Mouse (Mus musculus) megakaryocyte, embryonic 14.5 days (primary cell): ENCODE results near the gene Dip2b. TPM values are rescaled to one million over a fixed set of nuclear protein-coding genes. Genes with fewer than 3 reads are reported as not detected.
A peak's percentile ranks its signal among the peaks of the same experiment; 100 is the strongest.

ENCODE experiments used
- H3K27me3 ChIP-seq: replicated peaks from 2 replicates; pipeline ENCODE3; 2012; ENCODE audit warnings: inconsistent platforms
- H3K36me3 ChIP-seq: replicated peaks from 2 replicates; pipeline ENCODE3; 2012; ENCODE audit warnings: low read length, inconsistent platforms, mixed read lengths
- H3K4me1 ChIP-seq: 2 replicates; pipeline ENCODE4 v1.6.1; 2012; ENCODE audit warnings: inconsistent platforms
- H3K4me3 ChIP-seq: replicated peaks from 2 replicates; pipeline ENCODE3; 2012; ENCODE audit warnings: moderate library complexity, mild to moderate bottlenecking, inconsistent platforms
- H3K9me3 ChIP-seq: 2 replicates; pipeline ENCODE4 v1.6.1; 2012; ENCODE audit warnings: inconsistent platforms
- FLI1 ChIP-seq: IDR thresholded peaks from 2 replicates; pipeline ENCODE4 v1.6.1; 2012; ENCODE audit warnings: low read length, inconsistent platforms, mixed read lengths
- GATA1 ChIP-seq: IDR thresholded peaks from 3 replicates; pipeline ENCODE4 v1.6.1; 2012; ENCODE audit warnings: mixed read lengths, low read length, inconsistent platforms, borderline replicate concordance
- polyA plus RNA-seq: library from polyadenylated mRNA; stranded (reverse); fragments of >175 nt; gene quantifications from 2 replicates; pipeline ENCODE4 v1.2.3, GENCODE M21; 2012; ENCODE audit warnings: low replicate concordance; ENCODE audit not compliant: insufficient read depth

Gene Dip2b
- polyA plus RNA-seq, 1 experiment, result 0.46 TPM

GRCm38 (mm10) chr15:100028133-100028532, 10.3 kb upstream of the Dip2b start:
- TF ChIP-seq GATA1, result no peak
- TF ChIP-seq FLI1, result no peak
- Histone ChIP-seq H3K4me1 (peaks cover 13% of the 10 kb centered on the region), H3K27me3 (peaks cover 13% of the 10 kb centered on the region), H3K36me3 (no peaks in the 10 kb centered on the region), H3K9me3 (no peaks in the 10 kb centered on the region), H3K4me3 (no peak overlapping the region)

- no peak for TF ChIP-seq GATA1
- TF ChIP-seq FLI1, result no peak
- H3K4me1 ChIP-seq, result peaks cover 12% of the 10 kb centered on the region
- no peaks in the 10 kb centered on the region for H3K9me3 ChIP-seq
- peaks cover 12% of the 10 kb centered on the region for H3K27me3 ChIP-seq
- no peak overlapping the region for H3K4me3 ChIP-seq
- H3K36me3 ChIP-seq, result no peaks in the 10 kb centered on the region
These were observed 9.0 kb upstream of the Dip2b start for GRCm38 (mm10) chr15:100029497-100029896.

- H3K36me3 ChIP-seq, result no peaks in the 10 kb centered on the region
- no peak overlapping the region for H3K4me3 ChIP-seq
- TF ChIP-seq FLI1 (no peak), GATA1 (no peak)
- H3K4me1 ChIP-seq, result peaks cover 12% of the 10 kb centered on the region
- H3K9me3 ChIP-seq, result no peaks in the 10 kb centered on the region
- H3K27me3 ChIP-seq, result peaks cover 14% of the 10 kb centered on the region
These were observed 8.6 kb upstream of the Dip2b start for GRCm38 (mm10) chr15:100029900-100030299.

- Histone ChIP-seq H3K4me1 (peaks cover 6% of the 10 kb centered on the region), H3K4me3 (no peak overlapping the region), H3K9me3 (no peaks in the 10 kb centered on the region), H3K36me3 (no peaks in the 10 kb centered on the region), H3K27me3 (peaks cover 10% of the 10 kb centered on the region)
- no peak for TF ChIP-seq GATA1
- no peak for TF ChIP-seq FLI1
These were observed 5.9 kb upstream of the Dip2b start for GRCm38 (mm10) chr15:100032546-100032945.

GRCm38 (mm10) chr15:100039001-100039701, 687 bp downstream of the Dip2b start:
- no peaks in the 10 kb centered on the region for H3K36me3 ChIP-seq
- H3K4me3 ChIP-seq, result peak overlapping the region; percentile 92
- H3K4me1 ChIP-seq, result peaks cover 34% of the 10 kb centered on the region
- H3K27me3 ChIP-seq, result peaks cover 10% of the 10 kb centered on the region
- H3K9me3 ChIP-seq, result no peaks in the 10 kb centered on the region
- no peak for TF ChIP-seq FLI1
- TF ChIP-seq GATA1, result no peak

- Histone ChIP-seq H3K27me3 (peaks cover 7% of the 10 kb centered on the region), H3K9me3 (no peaks in the 10 kb centered on the region), H3K4me3 (peak overlapping the region; percentile 77), H3K4me1 (peaks cover 44% of the 10 kb centered on the region), H3K36me3 (no peaks in the 10 kb centered on the region)
- TF ChIP-seq GATA1, result no peak
- TF ChIP-seq FLI1, result no peak
These were observed 2.2 kb downstream of the Dip2b start for GRCm38 (mm10) chr15:100040541-100041266.

- Histone ChIP-seq H3K36me3 (no peaks in the 10 kb centered on the region), H3K4me1 (peaks cover 49% of the 10 kb centered on the region), H3K27me3 (peaks cover 7% of the 10 kb centered on the region), H3K9me3 (no peaks in the 10 kb centered on the region), H3K4me3 (peak overlapping the region; percentile 77)
- TF ChIP-seq FLI1 (no peak), GATA1 (no peak)
These were observed 3.0 kb downstream of the Dip2b start for GRCm38 (mm10) chr15:100041267-100042047.

GRCm38 (mm10) chr15:100042048-100042400, 3.6 kb downstream of the Dip2b start:
- H3K36me3 ChIP-seq, result peaks cover 4% of the 10 kb centered on the region
- peak overlapping the region; percentile 26 for H3K4me3 ChIP-seq
- peaks cover 7% of the 10 kb centered on the region for H3K27me3 ChIP-seq
- H3K9me3 ChIP-seq, result no peaks in the 10 kb centered on the region
- peaks cover 50% of the 10 kb centered on the region for H3K4me1 ChIP-seq
- TF ChIP-seq FLI1 (no peak), GATA1 (no peak)

GRCm38 (mm10) chr15:100045576-100045975, 7.1 kb downstream of the Dip2b start:
- Histone ChIP-seq H3K4me3 (peak overlapping the region; percentile 46), H3K4me1 (peaks cover 48% of the 10 kb centered on the region), H3K36me3 (peaks cover 15% of the 10 kb centered on the region), H3K9me3 (no peaks in the 10 kb centered on the region), H3K27me3 (peaks cover 5% of the 10 kb centered on the region)
- TF ChIP-seq FLI1 (no peak), GATA1 (no peak)
